Mouse (Mus musculus): ENCODE measurements at regions not wholly inside any gene's neighbourhood (a gene's known extent, or its start where the extent isn't known, plus 50 kb on each side); places are given as distances from the start of the nearest gene placed in this dataset.

- H3K9ac ChIP-seq, result no peak overlapping the region
- no peaks in the 10 kb centered on the region for H3K4me1 ChIP-seq (ENCODE audit: insufficient read depth)
- no peak for TF ChIP-seq CTCF (IDR thresholded peaks at IDR 0.05; ENCODE audit: low read depth)
- 25% methylated on average over 5 of the region's 5 CpGs for WGBS
- ATAC-seq, result no peak
- no peak overlapping the region for H3K27ac ChIP-seq (ENCODE audit: low read depth, low read length)
- no peak overlapping the region for H3K4me2 ChIP-seq (ENCODE audit: low read depth)
- no peaks in the 10 kb centered on the region for H3K27me3 ChIP-seq (ENCODE audit: insufficient read depth, low read length)
- no peaks in the 10 kb centered on the region for H3K9me3 ChIP-seq (ENCODE audit: low read length)
- no peak overlapping the region for H3K4me3 ChIP-seq (ENCODE audit: low read depth, low read length)
- H3K36me3 ChIP-seq (ENCODE audit: insufficient read depth), result no peaks in the 10 kb centered on the region
- DNase-seq, result no peak
Measured at GRCm38 (mm10) chr8:8877286-8877685, 187.0 kb upstream of the Arglu1 start.

DNA sequence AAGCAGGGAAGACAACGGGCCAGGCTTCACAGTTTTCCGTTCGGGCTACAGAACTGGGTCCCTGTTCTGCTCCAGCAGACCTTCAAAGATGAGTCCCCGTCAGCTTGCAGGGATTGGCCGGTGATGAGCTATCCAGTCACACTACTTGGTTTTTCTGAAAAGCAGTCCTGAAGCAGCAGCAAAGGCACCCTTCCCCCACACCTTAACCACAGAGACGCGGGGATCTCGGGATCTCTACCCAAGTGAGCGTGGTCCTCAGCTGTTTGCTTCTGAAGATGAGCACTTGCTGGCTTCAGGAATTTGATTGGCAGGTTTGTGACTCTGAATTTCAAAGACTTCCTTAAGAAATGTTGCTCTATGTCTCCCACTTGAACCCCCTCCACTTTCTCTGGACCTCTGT, 186.6 kb upstream of the Arglu1 start:
- Histone ChIP-seq H3K9me3 (ENCODE audit: low read length) (no peaks in the 10 kb centered on the region), H3K27me3 (ENCODE audit: insufficient read depth, low read length) (no peaks in the 10 kb centered on the region), H3K9ac (no peak overlapping the region), H3K4me3 (ENCODE audit: low read depth, low read length) (no peak overlapping the region), H3K36me3 (ENCODE audit: insufficient read depth) (no peaks in the 10 kb centered on the region), H3K4me2 (ENCODE audit: low read depth) (no peak overlapping the region), H3K4me1 (ENCODE audit: insufficient read depth) (no peaks in the 10 kb centered on the region), H3K27ac (ENCODE audit: low read depth, low read length) (no peak overlapping the region)
- TF ChIP-seq CTCF (IDR thresholded peaks at IDR 0.05; ENCODE audit: low read depth), result no peak
- DNase-seq, result no peak
- ATAC-seq, result no peak
- WGBS, result 31% methylated on average over 9 of the region's 9 CpGs

GRCm38 (mm10) chr8:8876469-8876868, 186.1 kb upstream of the Arglu1 start:
- DNase-seq (peak; percentile 22), ATAC-seq (peak; percentile 38)
- Histone ChIP-seq H3K9me3 (ENCODE audit: low read length) (no peaks in the 10 kb centered on the region), H3K27ac (ENCODE audit: low read depth, low read length) (no peak overlapping the region), H3K9ac (no peak overlapping the region), H3K4me1 (ENCODE audit: insufficient read depth) (no peaks in the 10 kb centered on the region), H3K4me2 (ENCODE audit: low read depth) (no peak overlapping the region), H3K27me3 (ENCODE audit: insufficient read depth, low read length) (no peaks in the 10 kb centered on the region), H3K36me3 (ENCODE audit: insufficient read depth) (no peaks in the 10 kb centered on the region), H3K4me3 (ENCODE audit: low read depth, low read length) (no peak overlapping the region)
- WGBS, result 72% methylated on average over 6 of the region's 6 CpGs
- TF ChIP-seq CTCF (IDR thresholded peaks at IDR 0.05; ENCODE audit: low read depth), result no peak

DNA sequence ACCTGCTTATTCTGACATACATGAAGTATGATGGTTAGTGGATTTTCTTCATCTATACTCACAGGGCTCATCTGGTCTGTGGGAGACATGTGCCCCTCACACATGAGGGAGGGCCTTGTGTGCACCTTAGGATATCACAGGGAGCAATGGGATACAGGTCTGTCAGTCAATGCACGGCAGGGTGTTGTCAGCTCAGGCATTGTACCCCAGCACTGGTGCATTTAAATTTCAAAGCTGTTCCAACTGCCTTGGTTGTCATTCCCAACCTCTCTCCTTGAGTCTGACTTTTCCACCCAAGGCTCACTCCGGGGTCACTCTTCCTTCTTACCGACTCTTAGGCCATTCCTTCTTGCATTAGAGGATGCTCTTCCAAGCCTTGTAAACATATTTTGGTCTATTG, 181.6 kb upstream of the Arglu1 start:
- H3K4me2 ChIP-seq (ENCODE audit: low read depth), result no peak overlapping the region
- H3K9ac ChIP-seq, result no peak overlapping the region
- WGBS, result 33% methylated on average over 3 of the region's 3 CpGs
- H3K4me3 ChIP-seq (ENCODE audit: low read depth, low read length), result no peak overlapping the region
- DNase-seq, result no peak
- no peaks in the 10 kb centered on the region for H3K4me1 ChIP-seq (ENCODE audit: insufficient read depth)
- no peak for ATAC-seq
- H3K36me3 ChIP-seq (ENCODE audit: insufficient read depth), result no peaks in the 10 kb centered on the region
- H3K27ac ChIP-seq (ENCODE audit: low read depth, low read length), result no peak overlapping the region
- H3K9me3 ChIP-seq (ENCODE audit: low read length), result no peaks in the 10 kb centered on the region
- no peak for TF ChIP-seq CTCF (IDR thresholded peaks at IDR 0.05; ENCODE audit: low read depth)
- no peaks in the 10 kb centered on the region for H3K27me3 ChIP-seq (ENCODE audit: insufficient read depth, low read length)

DNA sequence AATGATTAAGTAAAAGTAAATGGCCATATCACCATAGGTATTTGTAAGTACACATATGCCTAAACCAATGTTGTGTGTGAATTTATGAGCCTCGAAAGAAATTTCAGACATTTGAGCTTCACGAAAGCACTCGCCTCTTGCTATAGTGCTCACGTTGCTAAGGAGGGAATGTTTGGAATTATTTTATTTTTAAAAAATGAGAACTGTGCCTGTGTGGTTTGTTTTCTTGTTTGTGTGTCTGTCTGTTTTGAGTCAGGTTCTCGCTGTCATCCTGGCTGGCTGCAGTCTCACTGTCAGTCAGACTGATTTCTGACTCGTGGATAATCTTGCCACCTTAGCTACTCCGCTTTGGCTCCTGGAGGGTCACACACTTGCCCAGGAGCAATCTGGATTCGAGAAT, 180.7 kb upstream of the Arglu1 start:
- no peak overlapping the region for H3K4me3 ChIP-seq (ENCODE audit: low read depth, low read length)
- ATAC-seq, result no peak
- no peak for TF ChIP-seq CTCF (IDR thresholded peaks at IDR 0.05; ENCODE audit: low read depth)
- WGBS, result 42% methylated on average over 8 of the region's 8 CpGs
- no peak overlapping the region for H3K9ac ChIP-seq
- no peaks in the 10 kb centered on the region for H3K4me1 ChIP-seq (ENCODE audit: insufficient read depth)
- no peak for DNase-seq
- no peak overlapping the region for H3K4me2 ChIP-seq (ENCODE audit: low read depth)
- H3K27me3 ChIP-seq (ENCODE audit: insufficient read depth, low read length), result no peaks in the 10 kb centered on the region
- no peaks in the 10 kb centered on the region for H3K9me3 ChIP-seq (ENCODE audit: low read length)
- H3K27ac ChIP-seq (ENCODE audit: low read depth, low read length), result no peak overlapping the region
- no peaks in the 10 kb centered on the region for H3K36me3 ChIP-seq (ENCODE audit: insufficient read depth)

- no peaks in the 10 kb centered on the region for H3K4me1 ChIP-seq (ENCODE audit: insufficient read depth)
- WGBS, result 6% methylated on average over 4 of the region's 4 CpGs
- H3K4me3 ChIP-seq (ENCODE audit: low read depth, low read length), result no peak overlapping the region
- DNase-seq, result no peak
- no peak overlapping the region for H3K9ac ChIP-seq
- no peaks in the 10 kb centered on the region for H3K36me3 ChIP-seq (ENCODE audit: insufficient read depth)
- TF ChIP-seq CTCF (IDR thresholded peaks at IDR 0.05; ENCODE audit: low read depth), result no peak
- H3K9me3 ChIP-seq (ENCODE audit: low read length), result no peaks in the 10 kb centered on the region
- no peak overlapping the region for H3K27ac ChIP-seq (ENCODE audit: low read depth, low read length)
- H3K4me2 ChIP-seq (ENCODE audit: low read depth), result no peak overlapping the region
- peak; percentile 42 for ATAC-seq
- no peaks in the 10 kb centered on the region for H3K27me3 ChIP-seq (ENCODE audit: insufficient read depth, low read length)
Measured at GRCm38 (mm10) chr8:8870487-8870886, 180.2 kb upstream of the Arglu1 start.

- Histone ChIP-seq H3K4me2 (ENCODE audit: low read depth) (no peak overlapping the region), H3K9ac (no peak overlapping the region), H3K4me1 (ENCODE audit: insufficient read depth) (no peaks in the 10 kb centered on the region), H3K36me3 (ENCODE audit: insufficient read depth) (no peaks in the 10 kb centered on the region), H3K9me3 (ENCODE audit: low read length) (no peaks in the 10 kb centered on the region), H3K27me3 (ENCODE audit: insufficient read depth, low read length) (no peaks in the 10 kb centered on the region), H3K27ac (ENCODE audit: low read depth, low read length) (no peak overlapping the region), H3K4me3 (ENCODE audit: low read depth, low read length) (no peak overlapping the region)
- DNase-seq (no peak), ATAC-seq (no peak)
- TF ChIP-seq CTCF (IDR thresholded peaks at IDR 0.05; ENCODE audit: low read depth), result no peak
- WGBS, result 53% methylated on average over 6 of the region's 6 CpGs
Measured at GRCm38 (mm10) chr8:8869338-8869737, 179.0 kb upstream of the Arglu1 start.

GRCm38 (mm10) chr8:8867924-8868323, 177.6 kb upstream of the Arglu1 start:
- no peak for ATAC-seq
- no peaks in the 10 kb centered on the region for H3K9me3 ChIP-seq (ENCODE audit: low read length)
- 66% methylated on average over 8 of the region's 8 CpGs for WGBS

More at GRCm38 (mm10) chr8:8867924-8868323, 177.6 kb upstream of the Arglu1 start:
- Histone ChIP-seq H3K4me3 (ENCODE audit: low read depth, low read length) (no peak overlapping the region), H3K9ac (no peak overlapping the region), H3K27ac (ENCODE audit: low read depth, low read length) (no peak overlapping the region), H3K4me1 (ENCODE audit: insufficient read depth) (no peaks in the 10 kb centered on the region), H3K27me3 (ENCODE audit: insufficient read depth, low read length) (no peaks in the 10 kb centered on the region), H3K4me2 (ENCODE audit: low read depth) (no peak overlapping the region), H3K36me3 (ENCODE audit: insufficient read depth) (no peaks in the 10 kb centered on the region)
- DNase-seq, result no peak
- 0 out of 2 replicates have a peak, but pooled peaks have one; percentile 10 for TF ChIP-seq CTCF (IDR thresholded peaks at IDR 0.05; ENCODE audit: low read depth)

All from forebrain, postnatal 0 days (tissue).